17 mouse cellular contexts compared by ENCODE assay signal in the genomic region with DNA sequence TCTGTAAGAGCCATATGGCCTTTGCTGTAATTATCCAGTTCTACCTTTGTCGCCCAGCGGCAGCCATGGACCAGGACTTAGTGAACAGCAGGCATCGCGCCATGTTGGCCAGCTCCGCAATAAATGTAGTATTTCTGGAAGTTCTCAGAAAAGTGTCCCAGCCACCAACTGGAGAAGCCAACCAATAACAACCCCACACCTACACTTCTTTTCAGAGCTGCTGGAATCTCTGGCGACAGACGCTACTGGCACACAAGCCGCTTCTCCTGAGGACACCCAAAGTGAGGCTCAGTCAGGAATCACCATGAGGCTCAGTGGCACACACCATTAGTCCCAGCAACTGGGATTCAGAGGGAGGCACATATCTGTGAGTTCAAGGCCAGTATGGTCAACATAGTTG.
"Had no signal": no experiment of that assay in that cellular context is flagged by ENCODE, and none has a peak within 500 bp of the region (broad histone marks: within the 10 kb centered on the region; RNA-seq: fewer than 3 reads in every experiment).

No protein-coding gene starts in this region.

- H3K27me3 ChIP-seq: kidney, embryonic 15.5 days; liver, embryonic 13.5 days; megakaryocyte, embryonic 14.5 days; midbrain, embryonic 15.5 days; neural tube, embryonic 13.5 days had no signal

- ATAC-seq: intestine, embryonic 16.5 days; lung, postnatal 0 days; midbrain, embryonic 15.5 days had no signal

- H3K4me3 ChIP-seq: kidney, embryonic 15.5 days; layer of hippocampus, adult 2 months; liver, embryonic 13.5 days; megakaryocyte, embryonic 14.5 days; midbrain, embryonic 15.5 days; neural tube, embryonic 13.5 days had no signal

- H3K36me3 ChIP-seq: midbrain, embryonic 15.5 days had no signal

- DNase-seq: kidney, adult 18-20 months; kidney, postnatal 25 days; layer of hippocampus, adult 9-11 months; liver, embryonic 13.5 days; lung, embryonic 14.5 days; retina, postnatal 1 day; thymus, adult 2 months; thymus, postnatal 14 days; thymus, postnatal 4 days had no signal

- H3K9me3 ChIP-seq: kidney, embryonic 15.5 days; liver, embryonic 13.5 days; midbrain, embryonic 15.5 days; neural tube, embryonic 13.5 days had no signal

- H3K9ac ChIP-seq: kidney, embryonic 15.5 days; liver, embryonic 13.5 days; lung, embryonic 14.5 days; midbrain, embryonic 15.5 days; neural tube, embryonic 13.5 days had no signal

- H3K27ac ChIP-seq: layer of hippocampus, adult 2 months; liver, embryonic 13.5 days; midbrain, embryonic 15.5 days; neural tube, embryonic 13.5 days had no signal

- H3K4me2 ChIP-seq: kidney, embryonic 15.5 days; liver, embryonic 13.5 days; lung, embryonic 14.5 days; midbrain, embryonic 11.5 days; midbrain, embryonic 15.5 days; neural tube, embryonic 13.5 days had no signal
